Mouse (Mus musculus) spleen, adult 2 months (tissue): ENCODE measurements around the gene Prdx6b.

ENCODE experiments used
- CTCF ChIP-seq: fragments of 200-500 bp; IDR thresholded peaks from 2 replicates; pipeline ENCODE4 v1.5.1; 2011; ENCODE audit warnings: mild to moderate bottlenecking, inconsistent platforms; ENCODE audit not compliant: insufficient read depth, insufficient read length, insufficient replicate concordance; ENCODE audit errors: extremely low read depth
- POLR2A ChIP-seq: fragments of 200-500 bp; IDR thresholded peaks from 2 replicates; pipeline ENCODE4 v1.6.1; 2011; ENCODE audit warnings: low read depth, low read length, inconsistent platforms

DNA sequence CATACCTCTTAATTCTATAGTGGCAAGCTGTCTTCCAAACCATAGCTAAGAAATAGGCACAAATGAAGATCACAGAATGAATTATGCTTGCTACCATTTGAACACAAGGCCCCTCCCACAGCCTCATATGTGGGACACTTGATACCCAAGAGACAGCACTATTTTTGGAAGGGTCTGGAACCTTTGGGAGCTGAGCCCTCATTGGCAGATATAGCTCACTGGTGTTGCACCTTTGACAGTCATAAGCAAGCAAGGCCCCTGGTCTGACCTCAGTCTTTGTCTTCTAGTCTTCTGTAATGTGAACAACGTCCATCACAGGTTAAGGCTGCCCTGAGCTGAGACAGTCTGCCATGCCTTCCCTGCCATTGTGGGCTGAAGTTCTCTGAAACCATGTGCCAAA, 20.8 kb upstream of the Prdx6b start:
- TF ChIP-seq CTCF (no peak), POLR2A (no peak)
